ENCODE assay signal across 32 mouse cellular contexts in genomic region chr12:72998105-72999001, GRCm38 (mm10). TPM values are rescaled to one million over a fixed set of nuclear protein-coding genes. Genes with fewer than 3 reads are reported as not detected.
"Had no signal": no experiment of that assay in that cellular context is flagged by ENCODE, and none has a peak within 500 bp of the region (broad histone marks: within the 10 kb centered on the region; RNA-seq: fewer than 3 reads in every experiment).

No protein-coding gene starts in this region.

- DNase-seq: cerebellum, adult 9-10 months; cerebellum, adult 9-11 months; cerebellum, postnatal 10 days; cerebellum, postnatal 14 days; cerebellum, postnatal 25 days; cerebellum, postnatal 36 days; embryo, embryonic 11 days; forebrain, postnatal 0 days; gastrocnemius, adult 2 months; gastrocnemius, postnatal 10 days; gastrocnemius, postnatal 14 days; gastrocnemius, postnatal 25 days; gastrocnemius, postnatal 36 days; heart, adult 18-20 months; heart, adult 2 months had no signal

- H3K4me2 ChIP-seq: embryonic facial prominence, embryonic 12.5 days; embryonic facial prominence, embryonic 13.5 days; embryonic facial prominence, embryonic 15.5 days; forebrain, embryonic 12.5 days; forebrain, embryonic 13.5 days; forebrain, embryonic 15.5 days had no signal

- H3K27ac ChIP-seq: embryonic facial prominence, embryonic 10.5 days; embryonic facial prominence, embryonic 12.5 days; embryonic facial prominence, embryonic 13.5 days; embryonic facial prominence, embryonic 15.5 days; forebrain, embryonic 10.5 days; forebrain, embryonic 12.5 days; forebrain, embryonic 13.5 days; forebrain, embryonic 15.5 days; gastrocnemius, adult 2 months; heart, adult 2 months had no signal

- H3K4me1 ChIP-seq: embryonic facial prominence, embryonic 10.5 days; embryonic facial prominence, embryonic 12.5 days; embryonic facial prominence, embryonic 13.5 days; embryonic facial prominence, embryonic 15.5 days; forebrain, embryonic 10.5 days; forebrain, embryonic 12.5 days; forebrain, embryonic 13.5 days; forebrain, embryonic 15.5 days had no signal

- H3K27me3 ChIP-seq: embryonic facial prominence, embryonic 12.5 days; embryonic facial prominence, embryonic 13.5 days; embryonic facial prominence, embryonic 15.5 days; forebrain, embryonic 15.5 days had no signal

- H3K4me3 ChIP-seq: embryonic facial prominence, embryonic 10.5 days; embryonic facial prominence, embryonic 12.5 days; embryonic facial prominence, embryonic 13.5 days; embryonic facial prominence, embryonic 15.5 days; erythroblast, embryonic 14.5 days; forebrain, embryonic 10.5 days; forebrain, embryonic 12.5 days; forebrain, embryonic 13.5 days; forebrain, embryonic 15.5 days; gastrocnemius, adult 2 months; heart, adult 2 months had no signal

- H3K9me3 ChIP-seq: embryonic facial prominence, embryonic 10.5 days; embryonic facial prominence, embryonic 12.5 days; embryonic facial prominence, embryonic 13.5 days; embryonic facial prominence, embryonic 15.5 days; forebrain, embryonic 10.5 days; forebrain, embryonic 12.5 days; forebrain, embryonic 13.5 days; forebrain, embryonic 15.5 days had no signal

- H3K36me3 ChIP-seq: embryonic facial prominence, embryonic 10.5 days; embryonic facial prominence, embryonic 12.5 days; embryonic facial prominence, embryonic 13.5 days; embryonic facial prominence, embryonic 15.5 days; forebrain, embryonic 10.5 days; forebrain, embryonic 12.5 days; forebrain, embryonic 15.5 days had no signal

- H3K9ac ChIP-seq: embryonic facial prominence, embryonic 12.5 days; embryonic facial prominence, embryonic 13.5 days; embryonic facial prominence, embryonic 15.5 days; forebrain, embryonic 12.5 days; forebrain, embryonic 13.5 days; forebrain, embryonic 15.5 days; forebrain, postnatal 0 days had no signal

RNA-seq across cellular contexts. Expression of gene Six1, which starts 55.3 kb away (rescaled TPM):
- total RNA-seq: granulocyte monocyte progenitor cell, adult 5-6 weeks had no signal
- polyA plus RNA-seq: erythroblast, embryonic 14.5 days had no signal

RNA-seq across cellular contexts. Expression of gene 4930447C04Rik, which starts 57.8 kb away (rescaled TPM):
- total RNA-seq: gastrocnemius, adult 2 months had no signal
- polyA plus RNA-seq: erythroblast, embryonic 14.5 days; heart, adult 2 months had no signal

RNA-seq across cellular contexts. Expression of gene Six6, which starts 58.7 kb away (rescaled TPM):
- total RNA-seq: common myeloid progenitor, adult 5-6 weeks; gastrocnemius, adult 18-20 months; gastrocnemius, adult 2 months; gastrocnemius, adult 8-10 months; gastrocnemius, postnatal 10 days; gastrocnemius, postnatal 14 days; gastrocnemius, postnatal 25 days; gastrocnemius, postnatal 36 days; gastrocnemius, postnatal 4 days; granulocyte monocyte progenitor cell, adult 5-6 weeks; heart, adult 18-20 months; heart, adult 2 months; heart, adult 8-10 months had no signal
- polyA plus RNA-seq: cortical plate, adult 2 months; embryonic facial prominence, embryonic 13.5 days; erythroblast, embryonic 14.5 days; gonadal fat pad, adult 2 months; heart, adult 2 months had no signal
